Mouse (Mus musculus): ENCODE measurements at regions not wholly inside any gene's neighbourhood (a gene's known extent, or its start where the extent isn't known, plus 50 kb on each side); places are given as distances from the start of the nearest gene placed in this dataset.

DNA sequence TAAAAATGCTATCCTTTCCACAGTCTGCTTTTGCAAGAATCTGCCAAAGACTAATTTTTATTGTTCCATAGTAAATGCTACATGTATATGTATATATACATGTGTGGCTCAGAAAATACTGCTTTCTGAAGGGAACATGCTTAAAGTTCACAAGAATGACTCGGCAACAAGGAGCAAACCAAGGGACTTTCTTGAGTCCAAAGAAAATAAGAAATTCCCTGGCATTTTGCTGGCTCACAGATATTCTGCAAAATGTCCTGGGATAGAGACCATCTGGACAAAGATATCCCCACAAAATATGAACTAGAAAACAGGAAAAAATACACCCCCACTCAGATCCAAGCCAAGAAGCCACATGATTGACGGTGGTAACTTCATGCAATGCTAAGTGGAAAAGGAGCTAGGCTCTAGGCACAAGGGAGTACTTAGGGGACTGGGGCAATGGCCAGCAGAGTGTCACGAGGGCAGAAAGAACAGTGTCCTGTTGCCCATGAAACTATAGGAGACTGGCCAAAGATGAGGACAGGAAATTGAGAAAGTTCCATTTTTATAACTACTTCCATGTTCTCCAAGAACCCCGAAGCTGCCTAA, 274.3 kb upstream of the Acvr2a start:
- DNase-seq (ENCODE audit: low spot score), result no peak

DNA sequence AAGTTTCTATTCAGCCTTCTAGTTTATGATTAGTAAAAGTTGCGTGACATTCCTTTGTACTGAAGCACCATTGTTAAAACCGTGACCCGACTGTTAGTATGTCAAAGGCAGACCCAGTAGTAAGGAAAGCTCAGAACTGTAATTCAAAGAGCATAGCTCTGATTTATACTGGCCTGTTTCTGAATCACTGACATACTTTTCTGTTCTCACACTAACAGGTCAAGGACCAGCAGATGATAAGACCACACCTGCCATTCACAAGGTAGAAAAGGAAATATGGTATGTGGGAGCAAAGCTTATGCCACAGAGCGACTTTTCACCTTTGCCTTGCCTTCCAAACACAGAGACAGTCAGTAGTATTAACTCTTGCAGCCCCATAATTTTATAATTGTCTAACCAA, 269.5 kb upstream of the Acvr2a start:
- no peak for DNase-seq (ENCODE audit: low spot score)

DNA sequence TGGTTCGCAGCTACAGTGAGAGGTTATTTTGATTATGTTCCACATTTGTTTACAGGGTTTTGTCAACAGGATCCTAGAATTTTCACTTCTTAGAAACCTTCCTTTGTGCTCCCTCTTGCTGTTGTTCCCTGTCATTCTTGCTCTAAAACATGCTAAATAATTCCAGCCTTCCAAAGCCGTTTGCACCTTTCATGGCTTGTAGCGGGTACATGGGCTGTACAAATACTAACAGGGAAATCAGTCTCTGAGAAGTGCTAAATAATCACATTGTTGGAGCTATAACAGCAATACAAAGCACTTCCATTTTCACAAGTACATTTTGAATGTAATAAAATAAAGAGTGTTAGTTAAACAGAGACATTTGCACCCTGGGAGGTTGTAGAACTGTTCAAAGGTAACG, 268.8 kb upstream of the Acvr2a start:
- no peak for DNase-seq (ENCODE audit: low spot score)

DNA sequence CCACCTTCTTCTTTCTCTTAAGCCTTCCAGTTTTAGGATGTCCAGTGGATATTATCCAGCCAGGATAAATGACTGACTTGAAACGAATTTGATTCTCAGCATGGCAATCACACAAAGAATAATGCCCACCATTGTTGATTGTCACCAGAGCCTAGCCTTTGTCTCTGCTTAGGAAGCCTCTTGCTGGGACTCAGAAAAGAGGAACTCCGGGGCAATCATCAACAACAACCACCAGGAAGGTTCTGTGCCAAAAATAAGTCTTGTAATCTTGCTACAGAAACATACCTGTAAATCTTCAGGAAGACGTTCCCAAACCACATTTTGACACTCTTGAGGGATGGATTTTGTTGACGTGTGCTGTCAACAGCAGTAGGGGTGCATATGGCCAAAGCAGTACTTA, 268.2 kb upstream of the Acvr2a start:
- no peak for DNase-seq (ENCODE audit: low spot score)

DNA sequence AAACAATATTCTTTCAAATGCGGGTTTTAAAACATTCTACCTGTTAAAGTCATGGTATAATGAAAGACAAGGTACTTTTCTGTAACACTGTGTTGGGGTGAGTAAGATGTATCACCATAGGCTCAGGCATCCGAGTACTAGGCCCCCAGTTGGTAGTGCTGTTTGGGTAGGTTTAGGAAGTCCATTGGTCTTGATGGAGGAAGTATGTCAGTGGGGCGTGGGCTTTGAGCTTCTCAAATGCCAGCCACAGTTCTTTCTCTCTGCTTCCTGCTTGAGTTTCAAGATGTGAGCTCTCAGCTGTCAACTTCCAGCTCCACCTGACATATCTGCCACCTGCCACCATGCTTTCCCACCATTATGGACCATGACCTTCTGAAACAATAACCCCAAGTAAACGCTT, 267.7 kb upstream of the Acvr2a start:
- DNase-seq (ENCODE audit: low spot score), result no peak

DNA sequence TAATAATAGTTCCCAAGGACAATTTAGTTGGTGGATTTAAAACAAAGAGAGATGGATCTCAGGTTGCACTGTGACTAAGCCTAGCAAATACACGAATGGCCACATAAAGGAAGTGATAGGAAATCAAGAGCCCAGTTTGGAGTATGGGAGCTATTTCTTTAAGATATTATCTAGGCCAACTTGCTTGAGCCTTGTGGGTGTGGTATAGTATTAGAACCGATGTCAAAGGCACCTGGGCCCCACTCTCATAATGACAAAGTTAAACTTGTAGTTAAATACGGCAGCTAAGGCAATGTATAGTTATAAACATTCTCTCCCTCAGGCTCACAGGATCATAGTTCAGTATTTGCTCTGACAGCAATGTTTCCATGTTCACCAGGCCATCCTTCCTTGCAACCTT, 257.3 kb upstream of the Acvr2a start:
- no peak for DNase-seq (ENCODE audit: low spot score)

DNA sequence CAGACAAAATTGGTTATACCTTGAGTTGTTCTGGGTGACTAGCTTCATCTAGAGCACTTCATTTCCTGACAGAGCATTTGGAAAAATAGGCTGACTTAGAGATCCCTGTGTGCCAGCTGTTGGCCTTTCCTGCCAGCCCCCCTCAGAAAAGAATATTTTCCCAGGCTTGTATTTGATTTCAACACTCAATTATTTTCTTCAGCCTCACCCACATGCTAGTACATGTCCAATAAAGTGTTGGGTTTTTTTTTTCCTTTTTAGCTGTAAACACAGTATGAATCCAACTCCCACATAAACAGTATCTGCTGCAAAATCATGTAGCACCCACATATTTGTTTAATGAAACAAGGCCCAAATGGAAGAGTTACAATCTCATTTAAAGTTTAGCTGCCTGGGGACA, 256.8 kb upstream of the Acvr2a start:
- DNase-seq (ENCODE audit: low spot score), result no peak

DNA sequence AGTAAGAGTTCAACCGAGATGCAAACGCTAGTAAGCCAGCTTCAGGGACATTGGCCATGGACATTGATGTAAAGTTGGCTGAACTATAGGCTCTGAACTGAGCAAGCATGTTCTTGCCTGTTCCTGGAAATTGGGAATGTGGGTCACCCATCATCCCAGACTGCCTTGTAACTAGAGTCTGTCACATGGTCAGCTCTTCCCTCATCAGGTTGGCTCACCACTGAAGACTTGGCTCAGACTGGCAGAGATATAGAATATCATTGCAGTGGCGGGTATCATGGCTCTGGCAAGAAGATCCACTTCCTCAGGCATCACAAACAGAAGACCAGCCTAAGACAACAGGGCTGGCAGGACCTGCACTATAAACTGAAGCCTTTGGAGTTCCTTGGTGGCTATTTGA, 255.3 kb upstream of the Acvr2a start:
- no peak for DNase-seq (ENCODE audit: low spot score)

DNA sequence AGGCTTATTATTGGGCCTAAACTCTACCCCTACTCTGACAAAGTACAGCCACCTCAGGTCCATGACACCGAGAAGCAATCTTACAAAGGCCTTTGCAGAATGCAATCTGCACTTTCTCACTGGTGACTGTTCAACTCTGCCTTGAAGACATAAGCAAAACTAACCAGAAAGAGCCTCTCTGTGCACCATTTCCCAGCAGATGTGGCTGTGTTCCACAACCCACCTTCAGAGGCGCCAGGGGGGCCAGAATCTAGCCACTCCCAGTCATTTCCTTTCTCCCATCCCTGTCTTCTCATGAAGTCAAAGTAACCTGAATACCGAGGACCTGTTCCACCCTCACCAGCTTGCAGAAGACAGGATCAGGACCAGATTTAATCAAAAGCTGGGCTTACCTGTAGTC, 250.3 kb upstream of the Acvr2a start:
- no peak for DNase-seq (ENCODE audit: low spot score)

DNA sequence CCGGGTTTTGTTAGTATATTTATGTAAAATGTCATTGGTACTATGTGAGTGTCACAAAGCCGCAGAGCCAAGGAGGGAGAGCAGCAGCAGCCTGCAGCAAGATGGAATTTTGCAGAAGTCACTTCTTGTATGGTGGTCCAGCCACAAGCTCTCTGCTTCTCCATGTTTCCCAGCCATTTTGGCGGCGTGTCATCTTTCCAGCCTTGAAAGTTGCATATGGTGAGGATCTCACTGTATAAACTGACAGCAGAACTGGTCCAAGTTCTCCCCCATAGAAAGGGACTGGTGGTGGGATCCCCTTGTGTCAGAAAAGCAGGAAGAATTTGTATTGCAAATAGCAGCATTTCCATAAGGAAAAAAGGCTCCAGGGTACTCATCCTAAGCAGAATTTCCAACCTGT, 249.7 kb upstream of the Acvr2a start:
- DNase-seq (ENCODE audit: low spot score), result no peak

DNA sequence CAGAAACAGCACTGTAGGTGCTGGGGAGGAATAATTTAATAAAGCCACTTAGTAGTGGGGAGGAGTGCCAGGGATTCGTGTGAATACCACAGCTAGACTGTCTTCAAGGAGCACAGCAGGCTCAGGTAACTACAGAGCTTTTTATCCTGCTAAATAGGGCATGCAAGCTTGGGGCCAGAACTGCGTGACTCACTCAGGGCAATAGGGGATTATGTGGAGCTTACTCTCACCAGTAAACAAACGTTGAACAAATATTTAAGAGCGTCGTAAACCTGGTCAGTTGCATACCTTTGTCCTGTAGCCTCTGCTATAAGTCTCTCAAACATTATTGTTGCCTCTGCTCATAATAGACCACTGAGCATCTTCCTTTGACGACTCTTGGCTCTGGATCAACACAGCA, 246.0 kb upstream of the Acvr2a start:
- DNase-seq (ENCODE audit: low spot score), result no peak

DNA sequence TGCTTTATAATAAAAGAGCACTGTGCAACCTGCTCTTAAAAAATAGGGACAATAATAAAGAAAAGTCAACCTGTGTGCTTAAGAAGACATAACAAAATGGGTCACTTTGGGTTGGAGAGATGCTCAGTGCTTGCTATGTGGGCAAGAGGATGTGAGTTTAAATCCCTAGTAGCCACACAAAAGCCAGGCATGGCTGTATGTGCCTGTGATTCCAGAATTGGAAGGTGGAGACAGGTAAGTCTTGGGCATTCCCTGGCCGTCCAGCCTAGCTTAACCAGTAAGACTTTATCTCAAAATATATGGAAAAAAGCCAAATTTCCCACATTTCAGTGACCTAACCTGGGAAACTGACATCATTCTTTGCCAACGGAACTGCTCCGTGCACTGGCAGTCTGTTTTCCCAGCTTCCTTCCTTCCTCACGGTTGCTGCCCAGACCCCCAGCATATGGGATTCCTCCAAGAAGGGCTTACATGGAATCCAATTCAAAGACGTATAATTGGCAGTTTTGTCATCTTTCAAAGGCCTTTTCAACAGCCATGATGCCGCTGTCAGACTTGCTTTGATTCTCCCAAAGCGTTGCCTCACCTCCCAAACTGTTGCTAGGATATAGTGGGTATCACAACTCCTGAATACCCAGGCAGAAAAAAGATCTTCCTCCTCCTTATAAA, 227.6 kb upstream of the Acvr2a start:
- DNase-seq (ENCODE audit: low spot score), result no peak

DNA sequence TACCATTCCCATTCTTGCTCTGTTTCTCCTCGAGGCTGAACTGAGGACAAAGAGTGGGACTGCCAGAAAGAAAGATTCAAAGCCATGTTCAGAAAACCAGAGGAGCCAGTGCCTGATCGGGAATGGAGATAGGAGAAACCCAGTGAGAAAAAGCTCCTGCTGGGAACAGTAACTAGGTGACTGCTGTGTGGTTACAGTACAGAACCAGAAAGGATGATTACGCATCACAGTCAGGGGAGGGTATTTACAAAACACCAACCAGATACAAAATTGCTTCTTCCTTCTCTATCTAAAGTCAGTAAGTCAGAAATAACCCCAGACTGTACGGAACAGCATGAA, 227.1 kb upstream of the Acvr2a start:
- no peak for DNase-seq (ENCODE audit: low spot score)

DNA sequence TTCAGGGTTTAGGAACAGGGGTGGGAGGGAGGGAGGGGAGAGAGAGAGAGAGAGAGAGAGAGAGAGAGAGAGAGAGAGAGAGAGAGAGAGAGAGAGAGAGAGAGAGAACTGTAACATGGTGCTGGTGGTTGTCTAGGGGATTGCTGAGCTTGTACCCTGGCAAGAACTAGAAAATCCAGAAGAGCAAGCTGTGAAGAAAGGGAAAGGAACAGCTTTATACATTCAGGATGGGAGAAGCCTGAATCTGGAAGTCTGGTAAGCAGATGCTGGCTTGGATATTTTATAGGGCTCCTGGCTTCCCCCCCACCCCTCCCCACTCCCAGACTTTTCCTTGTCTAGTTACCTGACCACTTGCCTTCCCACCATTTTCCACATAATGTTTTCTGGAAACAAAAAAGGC, 224.2 kb upstream of the Acvr2a start:
- DNase-seq (ENCODE audit: low spot score), result no peak

DNA sequence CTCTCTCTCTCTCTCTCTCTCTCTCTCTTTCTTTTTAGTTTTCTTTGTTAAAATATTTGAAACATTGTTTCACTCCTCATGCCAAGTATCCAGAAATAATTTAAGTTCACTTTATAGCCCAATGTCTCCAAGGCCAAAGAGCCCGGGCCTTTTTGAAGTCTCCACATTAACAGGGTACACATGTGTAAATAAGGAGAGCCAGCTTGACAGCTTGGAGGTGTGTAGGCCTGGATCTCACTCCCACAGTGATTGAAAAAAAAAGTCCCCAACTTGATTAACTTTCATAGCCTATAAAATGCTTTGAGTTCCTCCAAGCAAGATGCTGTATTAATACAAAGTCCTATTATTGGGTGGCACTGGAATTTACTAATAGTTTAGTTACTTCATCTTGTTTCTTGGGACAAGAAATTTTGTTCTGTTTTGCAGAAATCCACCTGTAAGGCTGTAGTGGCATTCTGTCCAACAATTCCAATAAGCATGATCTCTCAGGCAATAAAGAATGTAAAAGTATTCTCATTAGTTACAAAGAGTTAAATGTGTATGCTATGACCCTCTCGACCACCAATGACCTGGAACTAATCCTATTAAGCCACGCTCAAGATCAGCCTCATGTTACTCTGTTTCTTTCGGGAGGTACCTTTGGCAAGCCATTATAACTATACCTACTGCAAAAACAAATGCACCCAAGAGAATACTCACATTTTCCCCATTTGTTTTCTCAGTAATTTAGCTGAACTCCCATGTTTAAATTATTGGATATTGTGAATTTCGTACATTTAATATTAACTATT, 215.9 kb upstream of the Acvr2a start:
- DNase-seq (ENCODE audit: low spot score), result no peak

DNA sequence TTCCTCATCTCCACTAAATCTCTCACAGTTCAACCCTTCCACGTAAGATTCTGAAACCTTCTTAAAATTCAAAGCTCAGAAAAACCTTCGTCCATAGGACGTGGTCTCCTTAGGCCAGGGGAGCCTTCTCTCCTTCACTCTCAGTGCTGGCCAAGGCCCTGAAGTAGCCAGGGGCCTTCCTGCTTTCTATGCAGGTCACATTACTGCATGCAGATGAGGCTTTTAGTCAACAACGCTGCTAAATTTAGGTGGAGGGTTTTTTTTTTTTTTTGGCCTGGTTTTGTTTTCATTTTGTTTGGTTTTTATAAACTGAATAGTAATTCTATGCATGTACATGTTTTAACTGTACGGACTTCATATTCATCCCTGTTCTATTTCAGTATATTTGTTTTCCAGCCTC, 214.5 kb upstream of the Acvr2a start:
- DNase-seq (ENCODE audit: low spot score), result no peak

DNA sequence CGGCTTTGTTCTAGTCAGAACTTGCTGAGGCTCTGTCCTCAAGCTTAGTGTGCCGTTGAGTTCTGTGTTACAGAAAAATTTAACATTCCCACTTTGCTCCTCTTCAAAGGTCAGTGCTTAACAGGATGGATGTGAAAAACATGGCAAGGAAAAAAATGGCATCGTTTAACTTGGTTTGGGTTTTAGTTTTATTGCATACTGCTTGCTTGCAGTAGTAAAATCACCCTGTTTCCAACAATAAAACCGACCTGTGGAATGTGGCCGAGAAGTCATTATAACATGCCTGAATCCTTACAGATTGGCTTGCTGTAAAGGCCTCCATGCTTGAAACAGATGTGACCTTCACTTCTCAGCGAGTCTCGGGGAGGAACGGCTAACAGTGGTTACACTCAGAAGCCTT, 212.1 kb upstream of the Acvr2a start:
- DNase-seq (ENCODE audit: low spot score), result no peak

DNA sequence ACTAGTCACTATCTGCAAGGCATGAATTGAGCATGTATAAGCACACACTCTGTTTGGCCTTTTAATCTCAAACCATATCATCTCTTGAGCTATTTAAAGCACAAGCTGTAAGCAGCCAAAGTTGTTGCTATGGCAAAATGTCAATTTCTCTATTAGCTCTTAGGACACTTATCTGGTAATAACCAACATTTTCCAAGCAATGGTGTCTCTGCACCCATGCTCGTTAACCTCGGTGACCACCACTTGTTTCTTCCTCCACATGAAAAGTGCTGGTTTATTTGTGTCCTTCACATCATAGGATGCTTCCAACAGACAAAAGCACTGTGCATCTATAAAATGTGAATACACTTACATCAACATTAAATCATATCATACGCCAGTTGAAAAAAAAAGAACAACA, 204.4 kb upstream of the Acvr2a start:
- no peak for DNase-seq (ENCODE audit: low spot score)

DNA sequence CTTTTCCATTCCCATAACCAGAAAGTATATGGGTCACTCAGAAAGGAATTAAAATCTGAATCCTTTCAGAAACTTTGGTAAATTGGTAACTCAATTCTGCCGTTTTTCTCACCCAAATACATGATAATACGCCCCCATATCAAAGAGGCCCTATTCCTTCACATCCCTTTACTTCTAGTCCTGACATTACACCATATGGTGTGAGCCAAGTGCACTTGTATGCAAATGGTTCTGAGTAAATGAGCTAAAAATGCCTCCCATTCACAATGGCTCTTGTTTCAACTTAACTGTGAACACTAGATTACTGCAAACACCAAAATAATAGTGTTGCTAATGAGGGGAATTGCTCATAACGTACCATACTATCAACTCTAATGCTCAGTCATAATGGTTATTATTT, 201.7 kb upstream of the Acvr2a start:
- DNase-seq (ENCODE audit: low spot score), result no peak

DNA sequence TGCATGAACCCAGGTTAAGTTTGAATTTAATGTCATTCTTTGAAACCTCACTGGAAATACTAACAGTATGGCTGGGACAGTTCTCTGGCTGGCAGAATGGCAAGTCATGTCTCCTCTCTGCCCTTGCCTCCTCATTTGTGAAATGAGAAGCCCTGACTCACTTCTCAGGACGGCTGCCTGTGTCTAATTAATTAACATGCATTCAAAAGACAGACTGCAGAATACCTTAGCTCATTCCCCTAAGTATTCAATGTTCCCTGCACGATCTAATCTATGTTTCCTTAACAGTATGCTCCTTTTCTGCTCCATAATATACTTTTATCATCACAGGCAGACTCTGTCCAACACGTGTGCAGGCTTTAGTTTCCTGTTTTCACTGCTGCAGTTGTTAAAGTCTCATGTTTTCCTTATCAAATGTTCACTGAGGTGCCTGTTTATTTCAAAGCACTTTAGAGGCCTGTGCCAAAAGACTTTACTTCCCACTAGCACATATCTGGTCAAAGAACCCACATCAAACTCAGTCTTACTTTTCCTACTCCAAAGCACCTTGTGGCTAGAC, 196.7 kb upstream of the Acvr2a start:
- no peak for DNase-seq (ENCODE audit: low spot score)

DNA sequence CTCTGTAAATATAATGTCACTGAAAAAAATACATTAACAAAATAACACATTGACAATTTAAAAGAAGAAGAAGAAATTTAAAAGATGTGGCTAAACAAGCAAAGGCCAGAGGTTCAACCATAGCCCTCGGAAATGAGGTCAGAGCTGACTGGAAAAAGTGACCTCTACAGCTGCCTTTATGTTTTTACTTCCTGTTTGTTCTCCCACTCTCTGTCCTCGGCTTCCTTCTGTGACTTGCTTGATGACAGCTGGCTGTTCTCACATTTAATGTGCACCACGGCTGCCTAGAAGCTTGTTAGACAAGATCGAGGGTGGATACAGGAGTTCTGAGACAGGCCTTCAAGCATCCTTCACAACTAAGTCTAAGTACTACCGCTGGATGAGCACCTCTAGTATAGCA, 194.9 kb upstream of the Acvr2a start:
- no peak for DNase-seq (ENCODE audit: low spot score)

DNA sequence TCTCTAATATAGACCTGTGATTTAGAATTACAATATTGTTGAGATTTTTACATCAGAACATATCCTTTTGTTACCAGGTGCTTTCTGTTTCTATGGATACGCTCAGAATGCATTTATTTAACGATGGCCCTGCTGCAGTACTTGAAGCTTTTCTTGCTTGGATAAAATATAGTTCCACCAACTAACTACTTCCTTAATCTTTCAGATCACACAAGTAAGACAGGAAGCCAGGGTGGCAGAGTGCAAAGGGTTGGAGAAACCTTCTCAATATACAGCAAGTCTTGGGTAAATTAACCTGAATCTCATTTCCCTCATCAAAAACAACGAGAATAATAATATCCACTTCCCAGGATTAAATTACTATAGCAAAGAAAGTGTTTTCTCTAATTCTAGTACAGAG, 193.1 kb upstream of the Acvr2a start:
- DNase-seq (ENCODE audit: low spot score), result no peak

DNA sequence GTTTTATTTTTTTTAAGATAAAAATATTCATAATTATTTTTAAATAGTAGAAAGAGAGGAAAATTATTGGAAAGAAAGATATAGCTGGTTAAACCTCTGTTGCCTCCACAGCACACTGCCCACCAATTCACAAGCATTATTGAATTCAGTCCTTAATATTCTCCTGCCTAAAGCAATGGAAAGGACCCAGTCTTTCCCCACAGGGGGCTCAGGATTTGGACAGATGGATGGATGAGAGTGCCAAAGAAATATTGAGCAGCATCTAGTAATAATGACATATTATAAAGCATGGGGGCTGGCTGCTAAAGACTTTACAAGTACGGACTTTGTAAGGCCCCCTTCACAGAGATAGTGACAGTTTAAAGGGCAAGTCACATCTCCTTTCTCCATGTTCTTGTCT, 191.6 kb upstream of the Acvr2a start:
- no peak for DNase-seq (ENCODE audit: low spot score)

DNA sequence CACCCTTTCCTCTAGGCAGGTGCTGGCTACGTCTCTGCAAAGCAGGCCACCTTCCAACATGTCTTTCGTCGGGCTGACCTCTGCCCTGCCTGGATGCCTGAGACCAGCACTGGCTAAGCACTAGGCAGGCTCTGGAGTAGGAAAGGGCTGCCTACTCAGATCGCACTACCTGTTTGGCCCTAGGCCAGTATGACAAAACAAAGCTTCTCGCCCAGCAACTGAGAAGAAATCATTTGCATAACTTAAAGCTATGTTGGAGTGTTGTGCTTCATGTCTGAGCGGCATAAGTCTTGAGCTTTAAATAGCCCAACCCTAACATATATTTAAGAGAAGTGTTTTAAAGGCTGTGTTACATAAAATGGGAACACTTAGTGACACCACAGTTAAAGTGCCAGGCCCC, 189.9 kb upstream of the Acvr2a start:
- DNase-seq (ENCODE audit: low spot score), result peak; percentile 15

Measured in left cerebral cortex, adult 11 months (tissue).